Mouse (Mus musculus): ENCODE measurements around the gene 2310034G01Rik. TPM values are rescaled to one million over a fixed set of nuclear protein-coding genes. Genes with fewer than 3 reads are reported as not detected.
A peak's percentile ranks its signal among the peaks of the same experiment; 100 is the strongest.

2310034G01Rik gene
- polyA plus RNA-seq, 2 experiments, result 0.17 to 0.74 TPM

- TF ChIP-seq CTCF (IDR thresholded peaks at IDR 0.05; ENCODE audit: low read depth) (no peak), EP300 (IDR thresholded peaks at IDR 0.05; ENCODE audit: low read depth) (no peak)
- H3K27ac ChIP-seq, result no peak overlapping the region
- H3K4me1 ChIP-seq (replicated peaks; ENCODE audit: control insufficient read depth in 2 of 2, insufficient read depth in 2 of 2, low read length in 1 of 2), result no peaks in the 10 kb centered on the region
- DNase-seq (ENCODE audit: low read depth in 3 of 3, low spot score in 3 of 3) (no peak), ATAC-seq (ENCODE audit: insufficient read depth) (peak; percentile 29)
- no peaks in the 10 kb centered on the region for H3K27me3 ChIP-seq (ENCODE audit: control insufficient read depth, insufficient read depth, low read length)
- H3K4me3 ChIP-seq (ENCODE audit: insufficient read depth in 1 of 2, low read depth in 2 of 2, low read length in 2 of 2), result no peak overlapping the region
- H3K36me3 ChIP-seq (replicated peaks; ENCODE audit: control insufficient read depth, insufficient read depth, low read depth), result peaks cover 26% of the 10 kb centered on the region
- no peaks in the 10 kb centered on the region for H3K9me3 ChIP-seq (ENCODE audit: control insufficient read depth, low read length)
- WGBS (ENCODE audit: insufficient replicate concordance), result 78% methylated on average over 21 of the region's 21 CpGs
- no peak overlapping the region for H3K4me2 ChIP-seq (ENCODE audit: low read depth)
- H3K9ac ChIP-seq (replicated peaks), result no peak overlapping the region
Measured at GRCm38 (mm10) chr19:46374477-46375088, 24.5 kb upstream of the 2310034G01Rik start.

- Histone ChIP-seq H3K4me2 (ENCODE audit: low read depth) (no peak overlapping the region), H3K4me3 (ENCODE audit: insufficient read depth in 1 of 2, low read depth in 2 of 2, low read length in 2 of 2) (no peak overlapping the region), H3K9me3 (ENCODE audit: control insufficient read depth, low read length) (no peaks in the 10 kb centered on the region), H3K4me1 (replicated peaks; ENCODE audit: control insufficient read depth in 2 of 2, insufficient read depth in 2 of 2, low read length in 1 of 2) (no peaks in the 10 kb centered on the region), H3K27ac (no peak overlapping the region), H3K36me3 (replicated peaks; ENCODE audit: control insufficient read depth, insufficient read depth, low read depth) (no peaks in the 10 kb centered on the region), H3K9ac (replicated peaks) (no peak overlapping the region), H3K27me3 (ENCODE audit: control insufficient read depth, insufficient read depth, low read length) (no peaks in the 10 kb centered on the region)
- WGBS (ENCODE audit: insufficient replicate concordance), result 26% methylated on average over 4 of the region's 4 CpGs
- DNase-seq (ENCODE audit: low read depth in 3 of 3, low spot score in 3 of 3) (peak in 1 of 3 experiments; percentile 25), ATAC-seq (ENCODE audit: insufficient read depth) (peak; percentile 26; the same call in 1 of the 2 replicates)
- TF ChIP-seq EP300 (IDR thresholded peaks at IDR 0.05; ENCODE audit: low read depth), result no peak
- TF ChIP-seq CTCF (IDR thresholded peaks at IDR 0.05; ENCODE audit: low read depth), result peak; percentile 75
Measured at GRCm38 (mm10) chr19:46369204-46369603, 19.1 kb upstream of the 2310034G01Rik start.

- Histone ChIP-seq H3K9me3 (ENCODE audit: control insufficient read depth, low read length) (no peaks in the 10 kb centered on the region), H3K27ac (no peak overlapping the region), H3K4me1 (replicated peaks; ENCODE audit: control insufficient read depth in 2 of 2, insufficient read depth in 2 of 2, low read length in 1 of 2) (peaks cover 0 to 3% of the 10 kb centered on the region in 2 experiments; a peak in 1 of 4 replicates), H3K36me3 (replicated peaks; ENCODE audit: control insufficient read depth, insufficient read depth, low read depth) (no peaks in the 10 kb centered on the region), H3K27me3 (ENCODE audit: control insufficient read depth, insufficient read depth, low read length) (no peaks in the 10 kb centered on the region), H3K4me3 (ENCODE audit: insufficient read depth in 1 of 2, low read depth in 2 of 2, low read length in 2 of 2) (no peak overlapping the region), H3K4me2 (ENCODE audit: low read depth) (no peak overlapping the region), H3K9ac (replicated peaks) (no peak overlapping the region)
- WGBS (ENCODE audit: insufficient replicate concordance), result 75% methylated on average over 22 of the region's 23 CpGs
- no peak for TF ChIP-seq EP300 (IDR thresholded peaks at IDR 0.05; ENCODE audit: low read depth)
- TF ChIP-seq CTCF (IDR thresholded peaks at IDR 0.05; ENCODE audit: low read depth), result no peak
- DNase-seq (ENCODE audit: low read depth in 3 of 3, low spot score in 3 of 3) (no peak), ATAC-seq (ENCODE audit: insufficient read depth) (no peak)
Measured at GRCm38 (mm10) chr19:46367798-46368590, 17.9 kb upstream of the 2310034G01Rik start.

GRCm38 (mm10) chr19:46363294-46364009 is 13.3 kb upstream of the 2310034G01Rik start:
- WGBS (ENCODE audit: insufficient replicate concordance), result 59% methylated on average over 11 of the region's 11 CpGs
- no peak for TF ChIP-seq CTCF (IDR thresholded peaks at IDR 0.05; ENCODE audit: low read depth)
- TF ChIP-seq EP300 (IDR thresholded peaks at IDR 0.05; ENCODE audit: low read depth), result no peak
- no peak overlapping the region for H3K27ac ChIP-seq
- H3K4me2 ChIP-seq (ENCODE audit: low read depth), result no peak overlapping the region
- no peaks in the 10 kb centered on the region for H3K9me3 ChIP-seq (ENCODE audit: control insufficient read depth, low read length)
- no peak overlapping the region for H3K9ac ChIP-seq (replicated peaks)
- H3K27me3 ChIP-seq (ENCODE audit: control insufficient read depth, insufficient read depth, low read length), result no peaks in the 10 kb centered on the region
- ATAC-seq (ENCODE audit: insufficient read depth) (no peak; the same call in 1 of the 2 replicates), DNase-seq (ENCODE audit: low read depth in 3 of 3, low spot score in 3 of 3) (no peak)
- peaks cover under 1 to 5% of the 10 kb centered on the region in 2 experiments; a peak in 3 of 4 replicates for H3K4me1 ChIP-seq (replicated peaks; ENCODE audit: control insufficient read depth in 2 of 2, insufficient read depth in 2 of 2, low read length in 1 of 2)
- H3K4me3 ChIP-seq (ENCODE audit: insufficient read depth in 1 of 2, low read depth in 2 of 2, low read length in 2 of 2), result no peak overlapping the region
- H3K36me3 ChIP-seq (replicated peaks; ENCODE audit: control insufficient read depth, insufficient read depth, low read depth), result no peaks in the 10 kb centered on the region

- 77% methylated on average over 8 of the region's 8 CpGs for WGBS (ENCODE audit: insufficient replicate concordance)
- Histone ChIP-seq H3K36me3 (replicated peaks; ENCODE audit: control insufficient read depth, insufficient read depth, low read depth) (no peaks in the 10 kb centered on the region), H3K9ac (replicated peaks) (no peak overlapping the region), H3K9me3 (ENCODE audit: control insufficient read depth, low read length) (no peaks in the 10 kb centered on the region), H3K4me1 (replicated peaks; ENCODE audit: control insufficient read depth in 2 of 2, insufficient read depth in 2 of 2, low read length in 1 of 2) (peaks cover 12 to 17% of the 10 kb centered on the region in 2 experiments), H3K4me3 (ENCODE audit: insufficient read depth in 1 of 2, low read depth in 2 of 2, low read length in 2 of 2) (no peak overlapping the region), H3K27me3 (ENCODE audit: control insufficient read depth, insufficient read depth, low read length) (no peaks in the 10 kb centered on the region), H3K27ac (no peak overlapping the region), H3K4me2 (ENCODE audit: low read depth) (no peak overlapping the region)
- DNase-seq (ENCODE audit: low read depth in 3 of 3, low spot score in 3 of 3), result no peak
- ATAC-seq (ENCODE audit: insufficient read depth), result no peak
- no peak for TF ChIP-seq CTCF (IDR thresholded peaks at IDR 0.05; ENCODE audit: low read depth)
- no peak for TF ChIP-seq EP300 (IDR thresholded peaks at IDR 0.05; ENCODE audit: low read depth)
Measured at GRCm38 (mm10) chr19:46362104-46362503, 12.0 kb upstream of the 2310034G01Rik start.
